Mouse (Mus musculus) limb, embryonic 14.5 days (tissue): ENCODE measurements around the gene Xcl1. TPM values are rescaled to one million over a fixed set of nuclear protein-coding genes. Genes with fewer than 3 reads are reported as not detected.

Source experiments
- ATAC-seq: fragments of 200-750 bp; cut with Nextera tagmentation; 2 replicates; pipeline ENCODE4 v1.8.0; 2017; ENCODE audit warnings: low read depth, moderate number of reproducible peaks, moderate TSS enrichment; ENCODE audit not compliant: low FRiP score
- DNase-seq: peaks from one replicate; pipeline ENCODE4 v3.0.0-alpha.2; 2015; ENCODE audit warnings: low spot score
- H3K27ac ChIP-seq: fragments of 300-500 bp; sonication (generic); replicated peaks from 2 replicates; pipeline ENCODE4 v1.5.1; 2014; ENCODE audit warnings: low read depth, mild to moderate bottlenecking, low read length, moderate library complexity, mixed read lengths
- H3K27me3 ChIP-seq: fragments of 300-500 bp; sonication (generic); 2 replicates; pipeline ENCODE4 v1.6.1; 2014; ENCODE audit warnings: low read length, mixed read lengths; ENCODE audit not compliant: control insufficient read depth, insufficient read depth
- H3K36me3 ChIP-seq: fragments of 300-500 bp; sonication (generic); 2 replicates; pipeline ENCODE4 v1.6.1; 2014; ENCODE audit warnings: mild to moderate bottlenecking, low read length, moderate library complexity, mixed read lengths; ENCODE audit not compliant: control insufficient read depth, insufficient read depth
- H3K4me1 ChIP-seq: fragments of 300-500 bp; sonication (generic); 2 replicates; pipeline ENCODE4 v1.6.1; 2014; ENCODE audit warnings: antibody characterized with exemption, low read length, mixed read lengths; ENCODE audit not compliant: control insufficient read depth, insufficient read depth
- H3K4me2 ChIP-seq: fragments of 300-500 bp; sonication (generic); replicated peaks from 2 replicates; pipeline ENCODE4 v1.6.1; 2014; ENCODE audit warnings: low read depth, mild to moderate bottlenecking, low read length, moderate library complexity; ENCODE audit not compliant: severe bottlenecking
- H3K4me3 ChIP-seq: fragments of 300-500 bp; sonication (generic); replicated peaks from 2 replicates; pipeline ENCODE4 v1.5.1; 2014; ENCODE audit warnings: low read length
- H3K9ac ChIP-seq: fragments of 300-500 bp; sonication (generic); 2 replicates; pipeline ENCODE4 v1.6.1; 2014; ENCODE audit warnings: mild to moderate bottlenecking, low read depth, low read length, moderate library complexity; ENCODE audit not compliant: severe bottlenecking
- H3K9me3 ChIP-seq: fragments of 300-500 bp; sonication (generic); 2 replicates; pipeline ENCODE4 v1.6.1; 2016; ENCODE audit warnings: low read length; ENCODE audit not compliant: control insufficient read depth
- POLR2A ChIP-seq: fragments of 200-500 bp; IDR thresholded peaks from 2 replicates; pipeline ENCODE4 v1.8.0; 2012; ENCODE audit warnings: inconsistent platforms, mild to moderate bottlenecking, moderate library complexity, borderline replicate concordance; ENCODE audit not compliant: insufficient read depth, insufficient read length; ENCODE audit errors: extremely low read depth
- WGBS: fragments of 180-500 bp; shearing (Covaris S2); extraction: QIAGEN DNeasy Blood & Tissue Kit; methylation state at CpG from one replicate; pipeline ENCODE4 v1.1.7; 2014; 5-methylcytosine and 5-hydroxymethylcytosine counted together
- polyA plus RNA-seq, 2 experiments: library from polyadenylated mRNA; depleted of rRNA in 1 of 2; stranded (reverse) in 1 of 2; unstranded in 1 of 2; fragments of >200 nt; fragmentation: Nextera tagmentation in 1 of 2; extraction: Ambion mirVana in 1 of 2; gene quantifications; 2 replicates each; pipeline versions ENCODE4 v1.2.1 to v1.2.3; 2012 to 2014

The Xcl1 gene
- polyA plus RNA-seq, 2 experiments: not detected

GRCm38 (mm10) chr1:164959160-164959559 lies 23.8 kb upstream of the Xcl1 start:
- ATAC-seq (no peak), DNase-seq (no peak)
- TF ChIP-seq POLR2A: no peak
- Histone ChIP-seq H3K9me3 (no peaks in the 10 kb centered on the region), H3K27me3 (no peaks in the 10 kb centered on the region), H3K4me2 (no peak overlapping the region), H3K4me3 (no peak overlapping the region), H3K36me3 (no peaks in the 10 kb centered on the region), H3K9ac (no peak overlapping the region), H3K27ac (no peak overlapping the region), H3K4me1 (no peaks in the 10 kb centered on the region)
- WGBS: 85% methylated on average over 3 of the region's 3 CpGs

GRCm38 (mm10) chr1:164957974-164958373 lies 22.6 kb upstream of the Xcl1 start:
- TF ChIP-seq POLR2A: no peak
- H3K9ac ChIP-seq: no peak overlapping the region
- no peak for ATAC-seq
- no peak overlapping the region for H3K4me2 ChIP-seq
- 92% methylated on average over 3 of the region's 3 CpGs for WGBS
- H3K36me3 ChIP-seq: no peaks in the 10 kb centered on the region
- no peak overlapping the region for H3K27ac ChIP-seq
- no peak overlapping the region for H3K4me3 ChIP-seq
- no peaks in the 10 kb centered on the region for H3K27me3 ChIP-seq
- H3K9me3 ChIP-seq: no peaks in the 10 kb centered on the region
- no peaks in the 10 kb centered on the region for H3K4me1 ChIP-seq
- DNase-seq: no peak

- no peak for TF ChIP-seq POLR2A
- WGBS: 86% methylated on average over 3 of the region's 3 CpGs
Observed at GRCm38 (mm10) chr1:164956725-164957399, 21.5 kb upstream of the Xcl1 start.

GRCm38 (mm10) chr1:164955452-164956196 lies 20.3 kb upstream of the Xcl1 start:
- ATAC-seq (peak; percentile 62; the same call in 1 of the 2 replicates), DNase-seq (no peak)
- no peak overlapping the region for H3K9ac ChIP-seq
- WGBS: 66% methylated on average over 7 of the region's 7 CpGs
- TF ChIP-seq POLR2A: no peak
- H3K4me3 ChIP-seq: no peak overlapping the region
- H3K9me3 ChIP-seq: no peaks in the 10 kb centered on the region
- no peak overlapping the region for H3K27ac ChIP-seq
- no peak overlapping the region for H3K4me2 ChIP-seq
- no peaks in the 10 kb centered on the region for H3K4me1 ChIP-seq
- no peaks in the 10 kb centered on the region for H3K27me3 ChIP-seq
- no peaks in the 10 kb centered on the region for H3K36me3 ChIP-seq

More at GRCm38 (mm10) chr1:164956725-164957399, 21.5 kb upstream of the Xcl1 start:
- H3K9ac ChIP-seq: no peak overlapping the region
- no peak for DNase-seq
- H3K4me3 ChIP-seq: no peak overlapping the region
- no peaks in the 10 kb centered on the region for H3K4me1 ChIP-seq
- H3K9me3 ChIP-seq: no peaks in the 10 kb centered on the region
- H3K36me3 ChIP-seq: no peaks in the 10 kb centered on the region
- no peaks in the 10 kb centered on the region for H3K27me3 ChIP-seq
- H3K27ac ChIP-seq: no peak overlapping the region
- H3K4me2 ChIP-seq: no peak overlapping the region
- ATAC-seq: no peak

GRCm38 (mm10) chr1:164953574-164953973 lies 18.2 kb upstream of the Xcl1 start:
- H3K27ac ChIP-seq: no peak overlapping the region
- WGBS: 85% methylated on average over 6 of the region's 6 CpGs

More at GRCm38 (mm10) chr1:164953574-164953973, 18.2 kb upstream of the Xcl1 start:
- DNase-seq: no peak
- no peak overlapping the region for H3K9ac ChIP-seq
- TF ChIP-seq POLR2A: no peak
- no peak for ATAC-seq
- no peaks in the 10 kb centered on the region for H3K27me3 ChIP-seq
- no peaks in the 10 kb centered on the region for H3K4me1 ChIP-seq
- no peaks in the 10 kb centered on the region for H3K36me3 ChIP-seq
- no peak overlapping the region for H3K4me3 ChIP-seq
- H3K4me2 ChIP-seq: no peak overlapping the region
- no peaks in the 10 kb centered on the region for H3K9me3 ChIP-seq
